Mouse (Mus musculus) intestine, embryonic 16.5 days (tissue): ENCODE measurements at regions not wholly inside any gene's neighbourhood (a gene's known extent, or its start where the extent isn't known, plus 50 kb on each side); places are given as distances from the start of the nearest gene placed in this dataset.

Experiments used
- ATAC-seq: fragments of 200-750 bp; cut with Nextera tagmentation; 2 replicates; pipeline ENCODE4 v1.8.0; 2017; ENCODE audit warnings: moderate TSS enrichment, moderate library complexity
- H3K27ac ChIP-seq: fragments of 300-500 bp; sonication (generic); 2 replicates; pipeline ENCODE4 v1.5.1; 2014; ENCODE audit warnings: mild to moderate bottlenecking, low read length
- H3K27me3 ChIP-seq: fragments of 300-500 bp; sonication (generic); replicated peaks from 2 replicates; pipeline ENCODE4 v1.6.1; 2014; ENCODE audit warnings: low read length, control low read depth, mixed read lengths; ENCODE audit not compliant: control insufficient read depth, insufficient read depth
- H3K36me3 ChIP-seq: fragments of 300-500 bp; sonication (generic); 2 replicates; pipeline ENCODE4 v1.6.1; 2014; ENCODE audit warnings: low read length, control low read depth; ENCODE audit not compliant: control insufficient read depth, insufficient read depth
- H3K4me1 ChIP-seq: fragments of 300-500 bp; sonication (generic); 2 replicates; pipeline ENCODE4 v1.6.1; 2014; ENCODE audit warnings: low read length, control low read depth, mixed read lengths; ENCODE audit not compliant: control insufficient read depth, insufficient read depth
- H3K4me2 ChIP-seq: fragments of 300-500 bp; sonication (generic); 2 replicates; pipeline ENCODE4 v1.6.1; 2014; ENCODE audit warnings: low read depth, low read length, control low read depth
- H3K4me3 ChIP-seq: fragments of 300-500 bp; sonication (generic); 2 replicates; pipeline ENCODE4 v1.5.1; 2014; ENCODE audit warnings: mild to moderate bottlenecking, low read length
- H3K9ac ChIP-seq: fragments of 300-500 bp; sonication (generic); 2 replicates; pipeline ENCODE4 v1.6.1; 2014; ENCODE audit warnings: low read depth, low read length
- H3K9me3 ChIP-seq: fragments of 300-500 bp; sonication (generic); 2 replicates; pipeline ENCODE4 v1.6.1; 2016; ENCODE audit warnings: low read length, control low read depth; ENCODE audit not compliant: control insufficient read depth
- WGBS: fragments of 180-500 bp; shearing (Covaris S2); extraction: QIAGEN DNeasy Blood & Tissue Kit; methylation state at CpG from one replicate; pipeline ENCODE4 v1.1.7; 2014; 5-methylcytosine and 5-hydroxymethylcytosine counted together

DNA sequence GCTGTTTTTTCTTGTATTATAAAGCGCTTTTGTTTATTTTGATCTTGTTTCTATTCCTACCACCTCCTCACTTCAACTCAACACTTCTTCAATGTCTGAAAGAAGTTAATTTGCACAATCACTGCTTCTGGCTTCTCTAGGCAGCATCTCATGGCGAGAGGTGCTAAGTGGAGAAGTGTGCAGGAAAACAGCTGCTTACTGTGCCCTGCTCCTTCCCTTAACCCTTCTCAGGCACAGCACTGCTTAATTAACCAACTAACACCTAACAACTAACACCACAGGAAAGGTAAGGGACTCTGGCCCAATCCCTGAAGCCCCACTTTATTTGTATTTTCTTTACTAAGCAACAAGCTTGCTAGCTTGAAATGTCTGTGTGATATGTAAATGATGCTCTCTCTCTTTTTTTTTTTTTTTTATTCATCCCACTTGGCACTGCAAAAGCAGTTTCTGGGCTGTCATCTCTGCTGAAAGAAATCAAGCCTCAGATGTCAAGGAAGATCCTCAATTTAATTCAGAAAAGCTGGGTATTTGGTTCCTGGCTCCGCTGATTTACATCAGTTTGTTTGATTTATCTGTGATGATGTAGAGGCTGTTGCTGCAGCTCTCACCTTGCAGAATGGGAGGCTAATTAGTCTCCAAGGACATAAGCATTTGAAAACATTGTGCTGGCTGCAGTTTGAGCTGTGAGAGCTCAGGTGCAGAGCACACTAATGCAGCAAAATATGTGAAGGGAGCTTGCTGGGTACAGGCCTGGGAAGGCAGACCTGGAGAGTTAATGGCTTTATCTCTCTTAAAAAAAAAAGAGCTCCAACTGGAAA, 591.8 kb downstream of the Serpinb8 start:
- ATAC-seq, result no peak
- Histone ChIP-seq H3K9ac (no peak overlapping the region), H3K4me1 (no peaks in the 10 kb centered on the region), H3K9me3 (no peaks in the 10 kb centered on the region), H3K27me3 (no peaks in the 10 kb centered on the region), H3K27ac (no peak overlapping the region), H3K4me2 (no peak overlapping the region), H3K36me3 (no peaks in the 10 kb centered on the region), H3K4me3 (no peak overlapping the region)
- WGBS, result 40% methylated on average over 3 of the region's 3 CpGs

DNA sequence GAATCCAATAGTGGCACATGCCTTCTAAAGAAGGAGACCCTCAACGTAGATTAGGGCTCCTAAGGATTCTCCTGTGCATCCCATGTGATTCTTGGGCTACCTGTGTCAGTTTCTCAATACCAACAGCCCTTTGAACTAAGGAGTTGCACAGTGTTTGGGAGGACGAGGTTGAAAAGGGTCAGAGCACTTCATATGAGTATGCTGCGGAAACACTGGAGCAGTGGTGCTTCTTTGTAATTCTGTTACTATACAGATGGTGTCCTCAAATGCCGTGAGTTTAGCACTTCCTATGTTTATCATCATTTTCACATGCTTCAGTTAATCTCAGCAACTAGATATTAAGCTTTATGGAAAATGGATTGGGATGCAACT, 592.3 kb downstream of the Serpinb8 start:
- H3K9ac ChIP-seq, result no peak overlapping the region
- WGBS, result 52% methylated on average over 4 of the region's 4 CpGs
- H3K27ac ChIP-seq, result no peak overlapping the region
- H3K27me3 ChIP-seq, result no peaks in the 10 kb centered on the region
- ATAC-seq, result no peak
- no peak overlapping the region for H3K4me2 ChIP-seq
- no peaks in the 10 kb centered on the region for H3K4me1 ChIP-seq
- no peaks in the 10 kb centered on the region for H3K36me3 ChIP-seq
- no peaks in the 10 kb centered on the region for H3K9me3 ChIP-seq
- H3K4me3 ChIP-seq, result no peak overlapping the region

DNA sequence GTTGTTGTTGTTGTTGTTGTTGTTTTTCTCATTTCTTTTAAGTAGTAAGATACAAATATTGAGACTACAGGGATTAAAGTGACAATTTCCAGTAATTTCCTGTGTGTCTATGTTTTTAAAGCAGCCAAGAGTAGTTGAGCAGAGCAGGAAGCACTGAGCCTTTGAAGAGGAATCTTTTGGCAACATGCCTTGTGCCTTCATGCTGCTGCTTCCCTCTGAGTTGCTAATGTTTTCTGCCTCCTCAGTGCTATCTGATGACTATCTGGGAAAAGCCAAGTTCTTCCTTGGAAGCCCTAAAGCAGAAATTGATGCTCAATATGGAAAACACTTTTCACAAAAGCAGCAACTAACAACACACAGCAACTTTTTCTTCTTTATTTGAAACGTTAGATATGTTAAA, 634.2 kb downstream of the Serpinb8 start:
- no peak for ATAC-seq
- no peaks in the 10 kb centered on the region for H3K27me3 ChIP-seq
- no peaks in the 10 kb centered on the region for H3K9me3 ChIP-seq
- H3K4me2 ChIP-seq, result no peak overlapping the region
- H3K4me1 ChIP-seq, result no peaks in the 10 kb centered on the region
- no peak overlapping the region for H3K4me3 ChIP-seq
- H3K27ac ChIP-seq, result no peak overlapping the region
- H3K9ac ChIP-seq, result no peak overlapping the region
- 67% methylated on average over 1 of the region's 1 CpGs for WGBS
- no peaks in the 10 kb centered on the region for H3K36me3 ChIP-seq

- Histone ChIP-seq H3K4me2 (no peak overlapping the region), H3K9ac (no peak overlapping the region), H3K27me3 (no peaks in the 10 kb centered on the region), H3K4me3 (no peak overlapping the region), H3K4me1 (no peaks in the 10 kb centered on the region), H3K36me3 (no peaks in the 10 kb centered on the region), H3K27ac (no peak overlapping the region), H3K9me3 (no peaks in the 10 kb centered on the region)
- no peak for ATAC-seq
Observed at GRCm38 (mm10) chr1:108240152-108240551, 650.3 kb downstream of the Serpinb8 start.

GRCm38 (mm10) chr1:108255147-108255546, 665.3 kb downstream of the Serpinb8 start:
- Histone ChIP-seq H3K27me3 (no peaks in the 10 kb centered on the region), H3K27ac (no peak overlapping the region), H3K4me3 (no peak overlapping the region), H3K4me1 (no peaks in the 10 kb centered on the region), H3K4me2 (no peak overlapping the region), H3K9me3 (no peaks in the 10 kb centered on the region), H3K36me3 (no peaks in the 10 kb centered on the region), H3K9ac (no peak overlapping the region)
- 83% methylated on average over 3 of the region's 3 CpGs for WGBS
- ATAC-seq, result no peak

GRCm38 (mm10) chr1:108259355-108259754, 669.5 kb downstream of the Serpinb8 start:
- H3K9ac ChIP-seq, result no peak overlapping the region
- no peak overlapping the region for H3K4me3 ChIP-seq
- ATAC-seq, result no peak
- no peak overlapping the region for H3K4me2 ChIP-seq
- no peaks in the 10 kb centered on the region for H3K27me3 ChIP-seq
- H3K4me1 ChIP-seq, result no peaks in the 10 kb centered on the region
- no peak overlapping the region for H3K27ac ChIP-seq
- no peaks in the 10 kb centered on the region for H3K36me3 ChIP-seq
- no peaks in the 10 kb centered on the region for H3K9me3 ChIP-seq

DNA sequence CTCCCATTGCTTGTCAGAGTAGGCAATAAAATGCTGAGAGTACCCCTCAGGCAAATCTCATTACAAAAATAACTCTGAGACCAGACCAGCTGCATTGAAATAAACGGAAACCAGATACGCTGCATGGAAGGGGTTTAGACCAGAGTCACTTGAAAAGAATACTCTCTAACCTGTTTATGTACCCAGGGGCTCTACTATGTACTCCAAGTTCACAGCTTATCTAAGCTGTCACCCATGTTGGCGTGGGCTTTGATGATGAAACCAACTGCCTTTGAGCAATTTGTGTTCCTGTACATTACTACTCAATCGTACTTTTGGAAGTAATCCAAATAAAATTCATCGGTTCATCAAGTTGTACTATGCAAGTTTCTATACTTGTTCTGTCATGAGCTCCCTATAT, 692.3 kb downstream of the Serpinb8 start:
- no peak overlapping the region for H3K4me2 ChIP-seq
- WGBS, result 69% methylated on average over 5 of the region's 5 CpGs
- no peak overlapping the region for H3K27ac ChIP-seq
- no peaks in the 10 kb centered on the region for H3K27me3 ChIP-seq
- H3K9me3 ChIP-seq, result no peaks in the 10 kb centered on the region
- no peaks in the 10 kb centered on the region for H3K36me3 ChIP-seq
- H3K9ac ChIP-seq, result no peak overlapping the region
- ATAC-seq, result no peak
- no peaks in the 10 kb centered on the region for H3K4me1 ChIP-seq
- no peak overlapping the region for H3K4me3 ChIP-seq

DNA sequence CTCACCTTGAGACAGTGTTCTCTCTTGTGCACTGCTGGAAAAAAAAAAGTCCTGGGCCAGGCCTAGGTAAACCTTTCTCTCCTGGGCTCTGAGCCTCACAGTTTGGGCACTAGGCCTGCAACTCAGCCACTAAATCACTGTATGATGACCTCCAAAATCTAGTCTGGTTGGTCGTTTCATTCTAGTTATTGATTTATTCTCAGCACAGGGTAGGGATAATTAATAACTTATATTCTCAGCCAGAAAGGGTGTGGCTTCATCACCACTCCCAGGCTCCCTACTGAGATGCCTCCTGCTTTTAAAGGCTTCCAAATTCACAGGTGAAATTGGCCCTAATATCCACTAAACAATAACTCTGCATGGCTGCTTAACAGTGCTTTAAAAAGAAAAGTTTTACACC, 696.8 kb downstream of the Serpinb8 start:
- ATAC-seq, result no peak
- H3K4me2 ChIP-seq, result no peak overlapping the region
- H3K4me1 ChIP-seq, result no peaks in the 10 kb centered on the region
- H3K9me3 ChIP-seq, result no peaks in the 10 kb centered on the region
- H3K9ac ChIP-seq, result no peak overlapping the region
- no peak overlapping the region for H3K27ac ChIP-seq
- 28% methylated on average over 1 of the region's 1 CpGs for WGBS
- H3K4me3 ChIP-seq, result no peak overlapping the region
- H3K27me3 ChIP-seq, result no peaks in the 10 kb centered on the region
- H3K36me3 ChIP-seq, result no peaks in the 10 kb centered on the region
